Mouse (Mus musculus) NIH3T3 (cell line): ENCODE data around the gene Ndel1.

ENCODE experiments used
- DNase-seq: peaks from one replicate; pipeline ENCODE4 v3.0.0-alpha.2; 2012; ENCODE audit warnings: low read depth

Ndel1 gene

DNA sequence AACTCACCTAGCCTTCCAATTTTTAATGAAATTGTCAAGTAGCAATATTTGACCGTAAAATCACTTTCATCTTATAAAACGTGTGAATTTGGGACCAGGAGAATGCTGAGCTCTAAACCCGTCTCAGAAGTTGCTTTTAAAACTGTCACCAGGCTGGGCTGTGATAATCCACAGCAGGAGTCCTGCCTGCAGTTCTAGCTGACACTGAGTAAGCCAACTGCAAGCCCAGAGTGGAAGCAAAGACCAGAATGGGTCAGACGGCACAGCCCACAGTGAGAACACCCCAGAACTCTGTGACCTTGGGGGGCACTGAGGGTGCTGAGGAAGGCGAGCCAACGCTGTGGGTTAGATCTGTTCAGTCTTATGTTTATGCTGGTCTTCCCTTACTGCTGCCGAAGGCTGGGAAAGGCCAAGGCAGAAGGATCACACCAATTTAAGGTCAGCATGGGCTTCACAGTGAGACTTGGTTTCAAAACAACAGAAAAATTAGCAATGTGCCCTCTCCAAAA is 95.5 kb downstream of the Ndel1 start:
- DNase-seq: no peak
